In the genomic region with DNA sequence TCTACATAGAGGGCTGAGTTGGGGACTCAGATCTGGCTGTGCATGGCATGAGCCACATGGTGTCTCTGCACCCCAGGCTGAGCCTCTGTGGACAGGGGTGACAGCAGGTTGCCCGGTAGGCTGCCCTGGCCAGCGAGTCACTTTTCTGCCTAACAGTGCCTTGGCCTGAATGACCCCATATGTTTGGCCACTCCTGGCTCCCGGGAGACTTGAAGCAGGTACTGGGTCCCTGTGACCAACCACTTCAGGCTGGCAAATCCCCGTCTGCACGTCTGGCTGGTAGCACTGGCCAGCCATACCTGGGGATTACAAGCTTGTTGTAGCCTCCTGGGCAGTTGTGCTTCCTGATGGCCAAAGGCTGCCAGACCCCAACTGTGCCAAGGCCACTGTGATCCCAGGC, we compare ENCODE assay signal across 10 mouse cellular contexts.
A peak's percentile ranks its signal among the peaks of the same experiment; 100 is the strongest.
DNase-seq lines count a peak whose midpoint lies in the region; ATAC-seq and TF ChIP-seq lines count a peak whose summit lies in the region.
"Had no signal": no experiment of that assay in that cellular context is flagged by ENCODE, and none has a peak within 500 bp of the region (broad histone marks: within the 10 kb centered on the region; RNA-seq: fewer than 3 reads in every experiment).

No protein-coding gene starts in this region.

- no peak overlapping the region for H3K4me2 ChIP-seq in embryonic facial prominence, embryonic 14.5 days (ENCODE audit: low read depth, low read length)
- no peak overlapping the region for H3K4me2 ChIP-seq in midbrain, embryonic 14.5 days (ENCODE audit: low read length)
- H3K4me2 ChIP-seq: heart, embryonic 12.5 days had no signal

- no peak for ATAC-seq in embryonic facial prominence, embryonic 14.5 days (ENCODE audit: low read depth)
- ATAC-seq in midbrain, embryonic 14.5 days (ENCODE audit: low FRiP score, low TSS enrichment): no peak
- no peak for ATAC-seq in erythroid progenitor cell, adult 5-6 weeks (replicated peaks; ENCODE audit: low FRiP score, poor library complexity, severe bottlenecking)

- peaks cover 10% of the 10 kb centered on the region for H3K4me1 ChIP-seq in kidney, adult 2 months (ENCODE audit: control insufficient read depth, insufficient read depth, low read length)
- H3K4me1 ChIP-seq in embryonic facial prominence, embryonic 14.5 days (ENCODE audit: control insufficient read depth, insufficient read depth, low read length): peaks cover 17% of the 10 kb centered on the region
- peaks cover 42% of the 10 kb centered on the region for H3K4me1 ChIP-seq in embryonic fibroblast, embryonic 13.5 days (ENCODE audit: control insufficient read depth, insufficient read depth, low read length)
- H3K4me1 ChIP-seq in midbrain, embryonic 14.5 days (ENCODE audit: control insufficient read depth, insufficient read depth, low read length): peaks cover 8% of the 10 kb centered on the region; the same call in 1 of the 2 replicates

- no peaks in the 10 kb centered on the region for H3K27me3 ChIP-seq in kidney, adult 2 months (replicated peaks; ENCODE audit: control insufficient read depth, insufficient read depth, low read length)
- H3K27me3 ChIP-seq in embryonic facial prominence, embryonic 14.5 days (replicated peaks; ENCODE audit: control insufficient read depth, insufficient read depth, low read length): no peaks in the 10 kb centered on the region
- H3K27me3 ChIP-seq in midbrain, embryonic 14.5 days (ENCODE audit: control insufficient read depth, insufficient read depth, low read length): no peaks in the 10 kb centered on the region
- H3K27me3 ChIP-seq: heart, embryonic 12.5 days had no signal

- no peak for TF ChIP-seq POLR2A in kidney, adult 2 months (IDR thresholded peaks at IDR 0.05; ENCODE audit: low read depth, low read length)
- TF ChIP-seq POLR2A in embryonic fibroblast, embryonic 13.5 days (IDR thresholded peaks at IDR 0.05; ENCODE audit: low read depth, low read length): no peak

- no peaks in the 10 kb centered on the region for H3K9me3 ChIP-seq in embryonic facial prominence, embryonic 14.5 days (ENCODE audit: control insufficient read depth, low read length)
- no peaks in the 10 kb centered on the region for H3K9me3 ChIP-seq in midbrain, embryonic 14.5 days (ENCODE audit: control insufficient read depth, low read length)
- H3K9me3 ChIP-seq: heart, embryonic 12.5 days had no signal

- WGBS in kidney, adult 2 months: 60% methylated on average over 5 of the region's 5 CpGs
- 51% methylated on average over 4 of the region's 5 CpGs for WGBS in embryonic facial prominence, embryonic 14.5 days
- 78% methylated on average over 5 of the region's 5 CpGs for WGBS in midbrain, embryonic 14.5 days

- DNase-seq in kidney, adult 2 months: no peak
- DNase-seq in kidney, postnatal 4 days: no peak
- DNase-seq in embryonic facial prominence, embryonic 14.5 days (ENCODE audit: low spot score): no peak
- no peak for DNase-seq in midbrain, embryonic 14.5 days
- no peak for DNase-seq in urinary bladder, adult 18-20 months (ENCODE audit: low spot score in 2 of 2)
- DNase-seq: kidney, postnatal 10 days; thymus, adult 18-20 months had no signal

- peak overlapping the region; percentile 27; the same call in 1 of the 2 replicates for H3K27ac ChIP-seq in kidney, adult 2 months (ENCODE audit: insufficient read depth, low read depth, low read length)
- peak overlapping the region; percentile 33; the same call in 1 of the 2 replicates for H3K27ac ChIP-seq in embryonic facial prominence, embryonic 14.5 days (replicated peaks; ENCODE audit: low read depth, low read length)
- H3K27ac ChIP-seq in embryonic fibroblast, embryonic 13.5 days (ENCODE audit: insufficient read depth, low read length): peak overlapping the region; percentile 91; the same call in 1 of the 2 replicates
- 0 out of 2 replicates have a peak overlapping the region, but pooled peaks have one; percentile 67 for H3K27ac ChIP-seq in midbrain, embryonic 14.5 days (replicated peaks; ENCODE audit: low read depth, low read length)

- H3K4me3 ChIP-seq in kidney, adult 2 months (ENCODE audit: insufficient read depth, low read depth, low read length): no peak overlapping the region
- no peak overlapping the region for H3K4me3 ChIP-seq in embryonic facial prominence, embryonic 14.5 days (ENCODE audit: low read depth, low read length)
- no peak overlapping the region for H3K4me3 ChIP-seq in embryonic fibroblast, embryonic 13.5 days (ENCODE audit: insufficient read depth, low read length)
- H3K4me3 ChIP-seq in midbrain, embryonic 14.5 days (replicated peaks; ENCODE audit: low read depth, low read length): no peak overlapping the region
- H3K4me3 ChIP-seq: heart, embryonic 12.5 days had no signal

- no peak overlapping the region for H3K9ac ChIP-seq in embryonic facial prominence, embryonic 14.5 days (ENCODE audit: low read depth, low read length)
- H3K9ac ChIP-seq in midbrain, embryonic 14.5 days (replicated peaks; ENCODE audit: low read length): no peak overlapping the region
- H3K9ac ChIP-seq: heart, embryonic 12.5 days had no signal

- H3K36me3 ChIP-seq in kidney, adult 2 months (ENCODE audit: control insufficient read depth, insufficient read depth, low read length): no peaks in the 10 kb centered on the region; the same call in 1 of the 2 replicates
- peaks cover 76% of the 10 kb centered on the region for H3K36me3 ChIP-seq in embryonic facial prominence, embryonic 14.5 days (ENCODE audit: control insufficient read depth, insufficient read depth, low read length)
- peaks cover 40% of the 10 kb centered on the region for H3K36me3 ChIP-seq in midbrain, embryonic 14.5 days (ENCODE audit: control insufficient read depth, insufficient read depth, low read length)

- TF ChIP-seq CTCF in kidney, adult 2 months (conservative IDR thresholded peaks at IDR 0.05; ENCODE audit: insufficient read depth, insufficient read length, low read depth, low read length): 0 out of 2 replicates have a peak, but pooled peaks have one; percentile 21
- TF ChIP-seq CTCF in embryonic fibroblast, embryonic 13.5 days (IDR thresholded peaks at IDR 0.05; ENCODE audit: borderline replicate concordance, insufficient read depth, low read length): no peak

Comparison
In these comparisons a context has a peak if more than half of its experiments do, and no peak if none do; other contexts are left out.
1. H3K27ac ChIP-seq: peak in every context shown above with its lines; median percentile 91 in embryonic fibroblast, embryonic 13.5 days; 67 in midbrain, embryonic 14.5 days; 33 in embryonic facial prominence, embryonic 14.5 days; 27 in kidney, adult 2 months.